Comparison of ENCODE assay signal across 8 mouse cellular contexts in the genomic region with DNA sequence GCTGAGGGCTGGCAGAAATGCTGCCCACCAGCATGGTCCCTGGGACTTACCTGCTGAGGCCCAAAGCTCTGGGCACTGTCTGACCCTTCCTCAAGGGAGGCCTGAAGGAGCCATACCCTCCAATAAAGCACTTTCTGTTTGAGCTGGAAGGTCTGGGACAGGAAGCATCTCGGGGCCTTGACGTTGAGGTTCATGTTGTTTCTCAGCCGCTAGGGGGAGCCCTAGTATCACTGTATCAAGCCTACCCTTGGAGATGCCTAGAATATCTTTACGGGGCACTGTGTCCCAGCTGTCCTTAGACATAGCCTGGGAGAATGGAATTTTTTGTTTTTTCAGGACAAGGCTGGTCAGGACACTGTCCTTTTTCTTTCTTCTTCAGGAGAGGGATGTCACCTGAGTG. TPM values are rescaled to one million over a fixed set of nuclear protein-coding genes. Genes with fewer than 3 reads are reported as not detected.
DNase-seq lines count a peak whose midpoint lies in the region; ATAC-seq lines count a peak whose summit lies in the region.

No protein-coding gene starts in this region.

- H3K36me3 ChIP-seq in hindbrain, embryonic 16.5 days (ENCODE audit: control insufficient read depth, insufficient read depth, low read length) = peaks cover 17% of the 10 kb centered on the region

- peak; percentile 56 for ATAC-seq in hindbrain, embryonic 16.5 days

- DNase-seq in layer of hippocampus, adult 18-20 months (ENCODE audit: low spot score in 2 of 2) = peak; percentile 63 to 86
- no peak for DNase-seq in layer of hippocampus, adult 9-11 months
- peak; percentile 76 for DNase-seq in cerebellum, adult 8-10 months
- DNase-seq in forelimb bud, embryonic 11.5 days (ENCODE audit: low read depth, low spot score) = peak; percentile 85
- peak; percentile 78 to 86 for DNase-seq in left cerebral cortex, postnatal 25 days (ENCODE audit: low spot score in 2 of 2)
- DNase-seq in mesoderm, embryonic 11.5 days (ENCODE audit: low read depth, low spot score) = peak; percentile 90
- DNase-seq in skeletal muscle tissue, adult 2 months (ENCODE audit: low read depth, low spot score) = peak; percentile 79

- no peak overlapping the region for H3K4me2 ChIP-seq in hindbrain, embryonic 16.5 days (ENCODE audit: low read length)

- no peak overlapping the region for H3K27ac ChIP-seq in hindbrain, embryonic 16.5 days (ENCODE audit: low read depth, low read length)

- H3K4me3 ChIP-seq in hindbrain, embryonic 16.5 days (ENCODE audit: low read length) = no peak overlapping the region

- no peaks in the 10 kb centered on the region for H3K9me3 ChIP-seq in hindbrain, embryonic 16.5 days (ENCODE audit: control insufficient read depth, low read length)

- H3K4me1 ChIP-seq in hindbrain, embryonic 16.5 days (ENCODE audit: control insufficient read depth, insufficient read depth, low read depth, low read length) = no peaks in the 10 kb centered on the region

- no peaks in the 10 kb centered on the region for H3K27me3 ChIP-seq in hindbrain, embryonic 16.5 days (replicated peaks; ENCODE audit: control insufficient read depth, insufficient read depth, low read length)

- intact Hi-C loops in left cerebral cortex, postnatal 25 days (cut with DNase I) = no loop called here

- no peak overlapping the region for H3K9ac ChIP-seq in hindbrain, embryonic 16.5 days (ENCODE audit: low read depth, low read length)

- WGBS in hindbrain, embryonic 16.5 days = 2% methylated on average over 4 of the region's 4 CpGs

RNA-seq across cellular contexts. Expression of gene 1810043G02Rik, which starts 6.3 kb away (rescaled TPM):
- 10 to 100 TPM; 39.9 to 40.5 TPM for total RNA-seq in layer of hippocampus, adult 18-20 months (2021)
- polyA plus RNA-seq in hindbrain, embryonic 16.5 days (2015; fragmentation: Nextera tagmentation; extraction: Ambion mirVana) = 53.9 and 56.7 TPM in 2 replicates
- 10 to 100 TPM; 30.3 to 34.7 TPM for total RNA-seq in left cerebral cortex, postnatal 25 days (2021)

RNA-seq across cellular contexts. Expression of gene Trpm2, which starts 14.3 kb away (rescaled TPM):
- total RNA-seq in layer of hippocampus, adult 18-20 months (2021) = 10 to 100 TPM; 37.9 to 40.8 TPM
- polyA plus RNA-seq in hindbrain, embryonic 16.5 days (2015; fragmentation: Nextera tagmentation; extraction: Ambion mirVana) = 7.8 and 9.9 TPM in 2 replicates
- total RNA-seq in left cerebral cortex, postnatal 25 days (2021) = 10 to 100 TPM; 32.3 to 44.9 TPM

RNA-seq across cellular contexts. Expression of gene Pfkl, which starts 25.2 kb away (rescaled TPM):
- 100 to 1,000 TPM; 217 to 223 TPM for total RNA-seq in layer of hippocampus, adult 18-20 months (2021)
- polyA plus RNA-seq in hindbrain, embryonic 16.5 days (2015; fragmentation: Nextera tagmentation; extraction: Ambion mirVana) = 140 and 145 TPM in 2 replicates
- 100 to 1,000 TPM; 145 to 149 TPM for total RNA-seq in left cerebral cortex, postnatal 25 days (2021)

RNA-seq across cellular contexts. Expression of gene Dnmt3l, which starts 57.1 kb away (rescaled TPM):
- 1 to 10 TPM in 1 of 2 experiments, under 1 TPM in 1; 0.74 to 1.2 TPM for total RNA-seq in layer of hippocampus, adult 18-20 months (2021)
- polyA plus RNA-seq in hindbrain, embryonic 16.5 days (2015; fragmentation: Nextera tagmentation; extraction: Ambion mirVana) = not detected in 2 replicates
- total RNA-seq in left cerebral cortex, postnatal 25 days (2021) = not detected

RNA-seq across cellular contexts. Expression of gene Aire, which starts 58.8 kb away (rescaled TPM):
- total RNA-seq in layer of hippocampus, adult 18-20 months (2021) = under 1 TPM; 0.64 to 0.79 TPM
- polyA plus RNA-seq in hindbrain, embryonic 16.5 days (2015; fragmentation: Nextera tagmentation; extraction: Ambion mirVana) = 0.06 TPM in 1 of 2 replicates, not detected in the other
- total RNA-seq in left cerebral cortex, postnatal 25 days (2021) = not detected
